Mouse (Mus musculus) natural killer cell, adult 2 months (primary cell): ENCODE results near the gene Dpp4.

ENCODE experiments used
- DNase-seq, 2 experiments: peaks; one replicate each; pipeline ENCODE4 v3.0.0; 2022; ENCODE audit warnings: low spot score in 2 of 2

The Dpp4 gene

DNA sequence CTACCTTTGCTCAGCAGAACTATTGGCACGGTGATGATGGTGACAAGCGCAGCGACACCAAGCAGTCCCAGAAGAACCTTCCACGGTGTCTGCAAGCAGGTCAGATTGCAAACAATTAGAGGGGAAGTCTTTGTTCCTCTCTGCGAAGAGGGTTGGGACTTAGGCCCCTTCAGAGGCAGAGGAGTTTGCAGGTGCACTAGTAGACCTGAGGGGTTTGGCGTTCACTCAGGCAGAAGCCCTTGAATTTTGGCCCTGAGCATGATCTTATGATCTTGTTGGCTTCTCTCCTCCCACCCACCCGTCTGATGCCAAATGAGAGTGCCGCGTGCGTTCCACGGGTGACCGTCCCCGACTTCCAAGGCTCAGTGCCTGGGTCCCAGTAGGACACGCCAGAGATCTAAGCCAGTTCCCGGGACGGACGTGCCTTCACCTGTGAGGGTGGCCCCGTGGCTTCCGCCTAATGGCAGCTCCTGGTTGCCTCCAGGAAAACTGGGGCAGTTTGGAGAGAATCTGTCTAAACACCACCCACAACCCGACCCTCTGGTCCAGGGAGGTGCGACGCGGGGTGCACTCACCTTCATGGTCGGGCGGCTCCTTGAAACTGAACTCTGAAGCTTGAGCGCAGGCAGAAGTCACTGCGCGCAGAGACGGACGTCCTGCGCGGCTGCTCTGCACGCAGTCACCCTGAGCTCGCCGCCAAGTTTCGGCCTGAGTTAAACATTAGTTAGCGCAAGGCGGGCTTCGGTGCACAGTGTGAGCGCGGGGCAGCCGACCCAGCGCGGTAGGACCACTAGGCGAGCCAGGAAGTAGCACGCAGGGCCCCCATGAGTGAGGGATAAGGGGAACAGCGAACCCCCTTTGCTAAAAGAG, 585 bp downstream of the Dpp4 start:
- DNase-seq, result peak in 1 of 2 experiments; percentile 16

DNA sequence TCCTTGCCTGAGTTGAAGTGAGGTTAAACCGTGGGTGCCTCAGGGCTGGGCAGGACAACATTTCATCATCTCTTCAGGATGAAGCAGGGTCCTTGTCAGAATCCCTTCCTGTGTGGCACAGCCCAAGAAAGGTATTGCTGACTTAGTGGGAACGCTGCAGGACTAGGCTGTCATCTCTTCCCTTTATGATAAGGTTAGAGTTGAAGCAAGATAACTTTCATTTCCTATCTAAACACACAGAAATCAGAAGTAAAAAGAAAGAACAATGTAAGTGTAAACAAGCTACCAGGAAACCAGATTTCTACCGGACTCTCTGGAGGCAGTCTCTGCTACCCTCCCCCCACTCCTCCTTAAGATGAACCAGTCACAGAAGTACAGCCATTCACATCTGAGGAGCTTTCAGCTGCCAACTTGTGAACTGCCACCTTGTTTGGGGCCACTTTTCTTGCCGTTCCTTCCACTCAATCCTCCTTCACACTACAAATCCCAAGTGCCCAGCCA, 3.3 kb downstream of the Dpp4 start:
- no peak for DNase-seq

DNA sequence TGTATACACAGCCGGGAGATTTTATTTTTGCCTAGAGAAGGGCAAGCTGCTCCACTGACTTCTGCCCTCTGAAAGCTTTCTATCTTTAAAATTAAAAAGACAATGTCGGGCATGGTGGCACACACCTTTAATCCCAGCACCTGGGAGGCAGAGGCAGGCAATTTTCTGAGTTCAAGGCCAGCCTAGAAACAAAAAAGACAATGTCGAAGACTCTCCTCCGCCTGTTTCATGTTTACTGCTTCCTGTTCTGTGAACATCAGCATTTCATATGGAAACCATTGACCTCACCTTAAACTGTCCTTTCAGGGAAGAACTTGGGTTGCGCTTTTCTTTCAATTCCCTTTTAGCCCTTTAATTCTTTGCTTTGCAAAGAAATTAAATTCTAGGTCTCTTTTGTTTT, 3.8 kb downstream of the Dpp4 start:
- no peak for DNase-seq

DNA sequence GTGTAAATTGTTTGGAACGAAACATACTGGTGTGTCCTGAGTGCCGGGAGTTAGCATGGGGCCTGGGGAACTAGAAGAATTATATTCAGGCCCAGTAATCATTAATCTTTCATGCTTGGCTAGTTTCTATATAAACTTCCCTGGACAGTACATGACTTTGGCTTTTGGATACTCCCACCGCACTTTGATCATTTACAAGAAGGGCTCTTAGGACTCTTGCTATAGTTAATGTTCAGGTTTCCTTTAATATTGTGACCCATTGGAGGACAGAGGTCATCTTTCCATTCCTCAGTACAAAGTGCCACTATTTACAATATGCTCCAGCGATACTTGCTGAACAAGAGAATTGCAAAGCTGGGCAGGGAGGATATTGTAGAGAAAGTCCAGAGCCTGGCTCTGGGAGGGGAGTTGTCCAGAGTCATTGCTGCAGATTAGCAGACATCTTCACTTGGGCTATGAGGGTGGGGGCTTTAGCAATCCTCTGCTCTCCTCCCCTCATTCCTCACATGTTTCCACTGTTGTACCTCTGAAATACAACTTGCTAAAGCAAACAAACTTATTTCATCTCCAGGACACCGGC, 8.4 kb downstream of the Dpp4 start:
- no peak for DNase-seq

- no peak for DNase-seq
Observed at GRCm38 (mm10) chr2:62401011-62401410, 11.0 kb downstream of the Dpp4 start.

DNA sequence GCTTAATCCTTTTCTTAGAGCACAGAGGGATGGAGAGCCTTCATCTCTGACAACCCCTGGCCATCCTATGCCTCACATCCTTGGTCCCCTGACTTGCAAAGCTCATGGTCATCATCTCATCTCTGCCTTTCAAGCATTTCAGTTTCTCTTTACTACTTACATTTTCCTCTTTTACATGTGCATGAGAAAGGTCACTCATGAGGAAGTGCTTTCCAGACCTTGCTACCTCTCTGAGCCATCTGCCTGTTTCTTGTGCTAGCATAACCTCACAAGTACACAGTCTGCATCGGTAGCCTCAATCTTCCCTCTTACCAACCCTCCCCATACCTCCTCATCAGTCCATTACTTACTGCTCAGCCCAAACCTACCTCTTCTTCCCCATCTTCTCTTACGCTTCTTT, 12.2 kb downstream of the Dpp4 start:
- no peak for DNase-seq

DNA sequence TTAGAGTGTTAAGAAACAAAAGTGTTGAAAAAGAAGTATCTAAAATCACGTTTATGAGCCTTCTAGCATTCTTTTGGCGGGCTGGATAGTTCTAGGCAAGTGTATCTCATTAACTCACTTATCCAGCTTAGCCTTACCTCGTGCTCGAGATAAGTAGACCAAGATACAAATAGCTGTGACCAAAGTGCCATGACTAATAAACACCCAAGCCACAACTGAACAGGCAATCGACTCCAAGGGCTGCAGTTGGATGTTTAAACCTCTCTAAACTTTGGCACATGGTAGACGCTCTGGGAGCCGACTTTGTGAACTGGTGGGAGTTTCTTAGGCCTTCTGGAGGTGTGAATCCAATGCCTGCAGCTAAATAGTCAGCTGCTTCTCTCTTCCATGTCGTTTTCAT, 12.7 kb downstream of the Dpp4 start:
- DNase-seq, result no peak

GRCm38 (mm10) chr2:62398115-62398875, 13.7 kb downstream of the Dpp4 start:
- no peak for DNase-seq

- no peak for DNase-seq
Observed at GRCm38 (mm10) chr2:62397661-62398060, 14.4 kb downstream of the Dpp4 start.

DNA sequence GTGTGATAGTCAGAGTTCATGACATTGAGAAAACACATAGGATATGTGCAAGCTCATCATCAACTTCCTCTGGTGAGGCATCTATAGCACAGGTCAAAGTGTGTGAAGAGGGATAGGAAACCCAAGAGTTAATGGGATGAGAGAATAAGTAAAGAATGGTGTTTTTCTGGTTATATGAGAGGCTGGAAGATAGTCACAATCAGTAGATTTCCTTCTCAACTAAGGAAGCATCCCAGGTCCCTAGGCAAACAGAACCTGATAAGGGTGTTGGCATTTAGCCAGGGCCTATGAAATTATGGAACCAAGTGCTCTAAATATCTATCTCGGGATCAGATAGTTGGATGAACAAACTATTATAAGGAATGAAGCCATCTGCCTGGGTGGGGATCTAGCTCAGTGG, 15.2 kb downstream of the Dpp4 start:
- DNase-seq, result no peak

GRCm38 (mm10) chr2:62394800-62395199, 17.2 kb downstream of the Dpp4 start:
- peak in 1 of 2 experiments; percentile 12 for DNase-seq

DNA sequence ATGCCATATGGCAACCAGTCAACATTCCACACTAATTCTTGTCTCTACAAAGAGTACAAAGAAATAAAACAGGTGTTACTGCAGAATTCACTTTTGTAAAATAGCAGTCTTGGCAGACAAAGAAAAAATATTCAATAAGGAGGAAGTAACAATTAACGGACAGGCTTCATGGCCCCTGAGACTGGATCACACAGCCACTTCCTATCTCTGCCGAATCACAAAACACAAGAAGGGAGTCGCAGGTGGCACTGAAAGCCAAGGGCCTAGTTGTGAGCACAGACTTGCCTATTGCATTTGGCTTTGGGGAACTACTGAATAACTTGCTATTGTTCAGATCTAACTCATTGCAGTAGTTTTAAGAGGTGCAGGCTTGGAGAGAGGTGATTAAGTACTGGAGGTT, 19.9 kb downstream of the Dpp4 start:
- DNase-seq, result peak in 1 of 2 experiments; percentile 46

GRCm38 (mm10) chr2:62390961-62391461, 21.0 kb downstream of the Dpp4 start:
- peak; percentile 5 to 46 for DNase-seq

GRCm38 (mm10) chr2:62390305-62390704, 21.7 kb downstream of the Dpp4 start:
- DNase-seq, result no peak

- DNase-seq, result no peak
Observed at GRCm38 (mm10) chr2:62388841-62389240, 23.2 kb downstream of the Dpp4 start.

DNA sequence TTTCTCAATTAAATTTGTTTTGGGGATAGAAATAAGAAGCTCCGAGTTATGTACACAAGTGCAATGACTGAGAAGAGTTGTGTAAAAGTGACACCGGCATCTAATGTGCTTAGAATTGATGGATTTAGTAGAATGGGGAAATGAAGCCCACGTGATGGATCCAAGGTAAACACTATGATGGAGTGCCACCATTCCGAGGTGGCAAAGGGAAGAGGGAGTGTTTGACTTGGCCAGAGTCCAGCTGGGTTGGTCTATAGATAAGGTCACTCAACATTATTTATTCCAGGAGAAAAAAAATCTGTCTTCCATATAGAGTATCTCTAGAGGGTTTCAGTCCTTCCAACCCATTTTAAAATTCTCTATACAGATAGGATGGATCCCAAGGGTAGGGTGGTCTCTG, 28.8 kb downstream of the Dpp4 start:
- no peak for DNase-seq

GRCm38 (mm10) chr2:62382440-62382839, 29.6 kb downstream of the Dpp4 start:
- DNase-seq, result no peak

- no peak for DNase-seq
Observed at GRCm38 (mm10) chr2:62381756-62382155, 30.3 kb downstream of the Dpp4 start.

- DNase-seq, result no peak
Observed at GRCm38 (mm10) chr2:62373692-62374091, 38.3 kb downstream of the Dpp4 start.

GRCm38 (mm10) chr2:62370048-62370447, 42.0 kb downstream of the Dpp4 start:
- DNase-seq, result no peak

DNA sequence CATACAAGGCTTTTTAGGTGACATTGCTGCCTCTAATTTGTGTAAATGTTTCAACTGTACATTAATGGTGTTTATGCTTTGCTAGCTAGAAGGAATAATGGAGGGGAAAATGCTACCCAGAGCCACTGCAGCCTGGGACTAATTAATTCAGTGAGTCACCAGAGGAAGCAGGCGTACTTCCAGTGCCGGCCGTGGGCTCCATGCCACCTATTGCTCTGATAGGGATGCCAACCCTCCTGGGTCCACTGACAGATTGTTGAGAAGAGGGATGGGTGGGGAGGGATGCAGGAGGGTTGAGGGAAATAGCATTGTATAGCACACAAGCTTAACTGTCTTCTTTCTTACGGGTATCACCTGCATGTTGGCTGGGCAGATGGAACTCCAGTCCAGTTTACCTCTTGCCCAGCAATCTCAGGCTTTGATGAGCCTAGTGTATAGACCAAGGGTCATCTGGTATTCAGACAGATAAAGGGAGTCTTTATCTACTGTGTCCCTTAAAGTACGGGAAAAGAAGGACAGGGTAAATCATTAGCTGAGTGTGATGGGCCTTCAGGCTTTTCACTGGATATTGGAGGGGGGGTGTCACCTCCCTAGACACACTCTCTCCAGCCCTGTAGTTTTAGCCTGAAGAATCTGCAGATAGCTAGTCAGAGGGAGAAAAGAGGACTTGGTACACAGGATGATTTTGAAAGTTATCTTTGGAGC, 43.5 kb downstream of the Dpp4 start:
- DNase-seq, result no peak

GRCm38 (mm10) chr2:62363606-62364005, 48.4 kb downstream of the Dpp4 start:
- no peak for DNase-seq
